Mouse (Mus musculus) embryonic facial prominence, embryonic 11.5 days (tissue): ENCODE data around the gene Rars2. TPM values are rescaled to one million over a fixed set of nuclear protein-coding genes. Genes with fewer than 3 reads are reported as not detected.
"Not testable (repeated sequence)": the region's sequence is repeated elsewhere in the genome, so short reads cannot be mapped to it uniquely, and the experiment has no call there.

Source experiments
- ATAC-seq: fragments of 200-750 bp; cut with Nextera tagmentation; replicated peaks from 2 replicates; pipeline ENCODE4 v1.8.0; 2017; ENCODE audit warnings: low read depth; ENCODE audit not compliant: insufficient number of reproducible peaks, low FRiP score, low TSS enrichment
- DNase-seq: peaks from one replicate; pipeline ENCODE4 v3.0.0-alpha.2; 2015; ENCODE audit warnings: low spot score
- H3K27ac ChIP-seq: fragments of 300-500 bp; sonication (generic); replicated peaks from 2 replicates; pipeline ENCODE4 v1.5.1; 2014; ENCODE audit warnings: mild to moderate bottlenecking, low read depth, low read length, control low read depth
- H3K27me3 ChIP-seq: fragments of 300-500 bp; sonication (generic); 2 replicates; pipeline ENCODE4 v1.6.1; 2014; ENCODE audit warnings: mild to moderate bottlenecking, low read length, moderate library complexity, mixed read lengths; ENCODE audit not compliant: control insufficient read depth, insufficient read depth
- H3K36me3 ChIP-seq: fragments of 300-500 bp; sonication (generic); replicated peaks from 2 replicates; pipeline ENCODE4 v1.6.1; 2014; ENCODE audit warnings: low read depth, mild to moderate bottlenecking, low read length, moderate library complexity, mixed read lengths; ENCODE audit not compliant: control insufficient read depth, insufficient read depth
- H3K4me1 ChIP-seq: fragments of 300-500 bp; sonication (generic); 2 replicates; pipeline ENCODE4 v1.6.1; 2014; ENCODE audit warnings: low read length, mixed read lengths; ENCODE audit not compliant: control insufficient read depth, insufficient read depth
- H3K4me2 ChIP-seq: fragments of 300-500 bp; sonication (generic); 2 replicates; pipeline ENCODE4 v1.6.1; 2014; ENCODE audit warnings: low read depth, mild to moderate bottlenecking, control low read depth, low read length, moderate library complexity
- H3K4me3 ChIP-seq: fragments of 300-500 bp; sonication (generic); 2 replicates; pipeline ENCODE4 v1.5.1; 2014; ENCODE audit warnings: low read depth, low read length, control low read depth
- H3K9ac ChIP-seq: fragments of 300-500 bp; sonication (generic); replicated peaks from 2 replicates; pipeline ENCODE4 v1.6.1; 2014; ENCODE audit warnings: mild to moderate bottlenecking, control low read depth, low read length
- H3K9me3 ChIP-seq: fragments of 300-500 bp; sonication (generic); replicated peaks from 2 replicates; pipeline ENCODE4 v1.6.1; 2016; ENCODE audit warnings: mild to moderate bottlenecking, low read length, inconsistent platforms, mixed read lengths; ENCODE audit not compliant: control insufficient read depth
- WGBS: fragments of 180-500 bp; shearing (Covaris S2); extraction: QIAGEN DNeasy Blood & Tissue Kit; methylation state at CpG from one replicate; pipeline ENCODE4 v1.1.7; 2014; 5-methylcytosine and 5-hydroxymethylcytosine counted together
- polyA plus RNA-seq: library from polyadenylated mRNA; unstranded; fragments of >200 nt; fragmentation: Nextera tagmentation; extraction: Ambion mirVana; gene quantifications from 2 replicates; pipeline ENCODE4 v1.2.1, GENCODE M21; 2014

Rars2 gene
- 80.6 and 82.1 TPM in 2 replicates for polyA plus RNA-seq

- DNase-seq (peak; percentile 91), ATAC-seq (peak; percentile 97)
- Histone ChIP-seq H3K27me3 (no peaks in the 10 kb centered on the region), H3K9me3 (no peaks in the 10 kb centered on the region), H3K4me1 (no peaks in the 10 kb centered on the region), H3K4me2 (peak within 1 kb of the TSS; percentile 83), H3K4me3 (peak within 1 kb of the TSS; percentile 79), H3K9ac (peak within 1 kb of the TSS; percentile 87), H3K36me3 (no peaks in the 10 kb centered on the region; the same call in 1 of the 2 replicates), H3K27ac (peak within 1 kb of the TSS; percentile 52; the same call in 1 of the 2 replicates)
- 0% methylated on average over 41 of the region's 42 CpGs for WGBS
These were observed at the start of gene Rars2, which contains the start of gene Orc3 for GRCm38 (mm10) chr4:34614630-34615094. TSS of gene Rars2 (plus strand) at chr4:34614957. TSS of gene Orc3 (minus strand) at chr4:34614944.

- ATAC-seq = no peak
- H3K27ac ChIP-seq = no peak overlapping the region
- no peaks in the 10 kb centered on the region for H3K9me3 ChIP-seq
- H3K4me1 ChIP-seq = no peaks in the 10 kb centered on the region
- H3K27me3 ChIP-seq = no peaks in the 10 kb centered on the region
- no peak overlapping the region for H3K4me3 ChIP-seq
- no peak overlapping the region for H3K9ac ChIP-seq
- peaks cover 8% of the 10 kb centered on the region; the same call in 1 of the 2 replicates for H3K36me3 ChIP-seq
- no peak for DNase-seq
- H3K4me2 ChIP-seq = no peak overlapping the region
- 90% methylated on average over 6 of the region's 6 CpGs for WGBS
These were observed 48.5 kb upstream of the Rars2 start for GRCm38 (mm10) chr4:34566226-34566625.

- H3K36me3 ChIP-seq = peaks cover 9% of the 10 kb centered on the region
- H3K27ac ChIP-seq = no peak overlapping the region
- DNase-seq (no peak), ATAC-seq (no peak)
- H3K9ac ChIP-seq = no peak overlapping the region
- H3K4me3 ChIP-seq = no peak overlapping the region
- no peaks in the 10 kb centered on the region for H3K27me3 ChIP-seq
- H3K9me3 ChIP-seq = no peaks in the 10 kb centered on the region
- no peaks in the 10 kb centered on the region for H3K4me1 ChIP-seq
- H3K4me2 ChIP-seq = no peak overlapping the region
- 80% methylated on average over 2 of the region's 2 CpGs for WGBS
These were observed 41.9 kb upstream of the Rars2 start for GRCm38 (mm10) chr4:34572876-34573275.

GRCm38 (mm10) chr4:34577028-34577427, 37.7 kb upstream of the Rars2 start:
- no peak overlapping the region for H3K27ac ChIP-seq
- ATAC-seq (no peak), DNase-seq (no peak)
- no peaks in the 10 kb centered on the region for H3K9me3 ChIP-seq
- H3K4me3 ChIP-seq = no peak overlapping the region
- no peaks in the 10 kb centered on the region for H3K4me1 ChIP-seq
- H3K27me3 ChIP-seq = no peaks in the 10 kb centered on the region
- no peak overlapping the region for H3K4me2 ChIP-seq
- H3K9ac ChIP-seq = no peak overlapping the region
- 100% methylated on average over 2 of the region's 2 CpGs for WGBS
- H3K36me3 ChIP-seq = peaks cover 7% of the 10 kb centered on the region

- 90% methylated on average over 1 of the region's 1 CpGs for WGBS
- H3K4me2 ChIP-seq = no peak overlapping the region
- H3K9ac ChIP-seq = no peak overlapping the region
- no peaks in the 10 kb centered on the region for H3K4me1 ChIP-seq
- no peak for DNase-seq
- no peaks in the 10 kb centered on the region for H3K27me3 ChIP-seq
- no peak overlapping the region for H3K27ac ChIP-seq
- H3K4me3 ChIP-seq = no peak overlapping the region
- no peak for ATAC-seq
- peaks cover 11% of the 10 kb centered on the region for H3K36me3 ChIP-seq
- no peaks in the 10 kb centered on the region for H3K9me3 ChIP-seq
These were observed 35.5 kb upstream of the Rars2 start for GRCm38 (mm10) chr4:34579215-34579614.

GRCm38 (mm10) chr4:34581489-34581888, 33.3 kb upstream of the Rars2 start:
- not testable (repeated sequence) for H3K9me3 ChIP-seq, H3K27ac ChIP-seq, ATAC-seq, H3K4me2 ChIP-seq, H3K4me3 ChIP-seq, H3K4me1 ChIP-seq, H3K36me3 ChIP-seq, H3K9ac ChIP-seq, DNase-seq, H3K27me3 ChIP-seq
- WGBS = 86% methylated on average over 1 of the region's 1 CpGs

- 85% methylated on average over 7 of the region's 7 CpGs for WGBS
- ATAC-seq (no peak), DNase-seq (no peak)
- peaks cover 3% of the 10 kb centered on the region for H3K36me3 ChIP-seq
- no peak overlapping the region for H3K27ac ChIP-seq
- no peaks in the 10 kb centered on the region for H3K9me3 ChIP-seq
- H3K4me2 ChIP-seq = no peak overlapping the region
- no peaks in the 10 kb centered on the region for H3K4me1 ChIP-seq
- H3K4me3 ChIP-seq = no peak overlapping the region
- no peaks in the 10 kb centered on the region for H3K27me3 ChIP-seq
- H3K9ac ChIP-seq = no peak overlapping the region
These were observed 32.8 kb upstream of the Rars2 start for GRCm38 (mm10) chr4:34581990-34582389.

- Histone ChIP-seq H3K4me3 (no peak overlapping the region), H3K27me3 (no peaks in the 10 kb centered on the region), H3K27ac (no peak overlapping the region), H3K9ac (no peak overlapping the region), H3K36me3 (peaks cover 3% of the 10 kb centered on the region), H3K9me3 (no peaks in the 10 kb centered on the region), H3K4me2 (no peak overlapping the region), H3K4me1 (no peaks in the 10 kb centered on the region)
- 88% methylated on average over 5 of the region's 5 CpGs for WGBS
- ATAC-seq (no peak), DNase-seq (no peak)
These were observed 32.3 kb upstream of the Rars2 start for GRCm38 (mm10) chr4:34582476-34582875.
